Mouse (Mus musculus) monocyte, adult 2 months (primary cell): ENCODE results near the gene Tmppe.

Experiments used
- DNase-seq, 2 experiments: peaks; one replicate each; pipeline ENCODE4 v3.0.0; 2022; ENCODE audit warnings: low spot score in 2 of 2, low read depth in 1 of 2

The Tmppe gene

DNA sequence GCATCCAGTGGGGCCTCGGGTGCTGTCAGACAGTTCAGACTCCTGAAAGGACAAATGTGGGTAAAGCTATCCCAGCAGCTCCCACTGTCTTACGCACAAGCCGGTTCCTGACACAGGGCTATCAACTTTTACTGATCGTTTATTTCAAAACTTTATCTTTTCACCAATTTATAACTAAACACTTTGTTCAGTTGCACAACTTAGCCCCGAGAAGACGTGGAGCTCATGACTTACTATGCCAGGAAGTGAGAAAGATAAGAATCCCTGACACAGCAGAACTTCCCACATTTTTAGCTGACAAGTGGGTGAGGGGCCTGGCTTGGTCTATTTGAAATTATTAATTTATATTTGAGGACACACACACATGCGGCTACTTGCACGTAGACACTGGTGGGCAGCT is 6.2 kb upstream of the Tmppe start:
- no peak for DNase-seq

DNA sequence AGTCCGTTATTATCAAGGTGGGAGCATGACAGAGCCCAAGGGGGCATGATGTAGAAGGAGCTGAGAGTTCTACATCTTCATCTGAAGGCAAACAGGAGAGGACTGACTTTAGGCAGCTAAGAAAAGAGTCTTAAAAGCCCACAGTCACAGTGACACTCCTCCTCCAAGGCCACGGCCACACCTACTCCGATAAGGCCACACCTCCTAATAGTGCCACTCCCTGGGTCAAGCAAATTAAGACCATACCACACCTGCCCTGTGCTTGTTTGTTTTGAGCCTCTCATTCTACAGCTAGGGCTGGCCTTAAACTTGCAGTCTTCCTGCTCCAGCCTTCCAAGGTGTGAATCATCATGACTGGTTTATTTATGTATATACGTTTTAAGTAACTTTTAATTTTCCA is 5.6 kb upstream of the Tmppe start:
- no peak for DNase-seq

DNA sequence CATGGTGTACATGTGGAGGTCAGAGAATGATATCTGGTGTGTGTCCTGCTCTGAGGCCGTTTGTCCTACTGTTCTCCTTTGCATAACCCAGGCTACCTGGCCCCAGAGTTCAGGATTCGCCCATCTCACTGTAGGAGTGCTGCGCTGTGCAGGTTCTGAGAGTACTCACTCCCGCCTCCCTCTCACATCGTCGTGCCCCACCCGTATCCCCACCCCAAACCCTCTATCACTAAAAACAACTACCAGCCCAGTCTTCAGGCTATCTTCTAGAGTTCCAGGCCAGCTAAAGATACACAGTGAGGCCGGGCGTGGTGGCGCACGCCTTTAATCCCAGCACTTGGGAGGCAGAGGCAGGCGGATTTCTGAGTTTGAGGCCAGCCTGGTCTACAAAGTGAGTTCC is 1.2 kb upstream of the Tmppe start:
- DNase-seq = no peak

DNA sequence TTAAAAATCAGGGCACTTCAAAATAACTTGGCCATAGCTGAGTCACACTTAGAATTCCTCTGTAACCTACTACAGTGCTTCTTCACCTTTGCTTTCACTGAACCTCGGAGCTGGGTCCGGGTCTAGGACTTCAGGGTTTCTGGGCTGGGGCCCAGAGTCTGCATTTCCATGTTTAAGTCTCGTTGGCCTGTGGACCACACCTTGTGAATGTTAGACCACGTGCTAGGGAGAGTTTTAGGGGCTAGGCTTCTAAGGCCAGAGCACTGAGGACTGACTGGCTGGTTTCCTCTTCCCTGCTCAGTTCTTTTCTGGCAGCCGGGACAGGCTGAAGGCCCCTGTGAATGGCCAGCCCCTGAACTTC is 337 bp upstream of the Tmppe start:
- no peak for DNase-seq

DNA sequence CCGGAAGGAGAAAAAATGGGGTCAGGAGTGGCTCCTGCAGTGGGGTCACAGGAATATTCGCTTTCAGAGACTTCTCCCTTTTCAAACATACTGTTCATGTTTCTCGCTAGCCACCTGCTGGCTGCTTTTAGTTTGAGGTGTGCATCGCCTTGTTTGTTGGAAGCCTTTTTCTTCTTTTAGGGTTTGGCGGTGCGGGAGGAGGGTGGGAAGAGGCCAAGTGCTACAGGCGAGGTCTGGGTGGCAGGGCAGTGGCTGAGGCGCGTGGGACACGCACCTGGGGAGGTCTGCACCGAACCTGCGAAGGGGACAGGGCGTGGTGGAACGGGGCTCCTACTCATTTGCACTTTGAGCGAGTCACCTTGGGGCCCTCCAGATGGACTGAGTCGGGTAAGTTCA is 778 bp downstream of the Tmppe start:
- DNase-seq = no peak

DNA sequence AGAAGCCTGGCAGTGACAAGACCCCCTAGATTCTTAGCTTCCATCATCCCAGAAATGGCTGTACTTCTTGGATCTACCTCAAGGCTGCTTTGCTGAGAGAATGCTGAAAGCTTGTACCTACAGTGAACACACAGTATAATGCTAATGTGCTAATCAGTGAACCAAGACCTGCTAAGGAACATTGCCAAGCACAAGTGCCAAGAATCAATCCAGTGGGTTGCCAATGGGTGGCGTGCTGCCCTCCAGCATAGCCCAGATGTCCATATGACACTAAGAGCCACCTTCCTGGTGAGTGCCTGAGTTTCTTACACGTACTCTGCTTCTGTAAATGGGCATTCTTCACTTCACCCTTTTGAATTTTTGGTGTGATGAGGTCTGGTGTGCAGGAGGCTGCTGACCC is 6.8 kb downstream of the Tmppe start:
- no peak for DNase-seq

- no peak for DNase-seq
Measured at GRCm38 (mm10) chr9:114410313-114410862, 9.5 kb downstream of the Tmppe start.

DNA sequence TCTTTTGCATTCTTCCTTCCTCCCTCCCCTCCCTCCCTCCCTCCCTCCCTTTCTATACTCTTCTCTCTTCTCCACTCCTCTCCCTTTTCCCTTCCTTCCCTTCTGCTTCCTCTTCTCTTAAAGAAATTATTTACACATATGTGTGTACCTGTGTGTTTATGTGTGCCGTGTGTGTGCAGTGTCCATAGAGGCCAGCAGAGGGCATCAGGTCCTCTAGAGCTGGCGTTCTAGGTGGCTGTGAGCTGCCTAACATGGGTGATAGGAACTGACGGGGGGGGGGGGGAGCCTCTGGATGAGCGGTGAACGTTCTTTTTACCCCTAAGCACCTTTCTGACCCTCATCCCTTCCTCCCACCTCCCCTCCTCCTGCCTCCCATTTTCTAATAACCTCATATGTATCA is 10.4 kb downstream of the Tmppe start:
- no peak for DNase-seq

DNA sequence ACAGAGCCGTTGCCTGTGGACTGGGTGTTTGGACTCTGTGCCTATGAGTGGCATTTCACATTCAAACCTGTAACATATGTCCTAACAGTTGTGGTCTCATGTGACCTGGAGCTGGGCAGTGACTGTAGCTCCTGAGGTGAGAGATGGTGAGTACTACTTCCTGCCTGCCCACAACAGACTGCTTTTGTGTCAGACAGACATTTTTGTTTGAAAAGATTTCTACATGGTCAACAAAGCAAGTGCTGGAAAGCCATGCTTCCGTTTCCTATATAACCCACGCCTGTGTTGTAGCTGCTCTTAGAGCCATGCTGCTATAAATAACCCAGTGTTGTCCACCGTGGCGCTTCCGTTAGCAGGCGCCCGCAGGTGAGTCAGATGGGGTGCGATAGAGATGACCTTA is 11.5 kb downstream of the Tmppe start:
- DNase-seq = no peak

DNA sequence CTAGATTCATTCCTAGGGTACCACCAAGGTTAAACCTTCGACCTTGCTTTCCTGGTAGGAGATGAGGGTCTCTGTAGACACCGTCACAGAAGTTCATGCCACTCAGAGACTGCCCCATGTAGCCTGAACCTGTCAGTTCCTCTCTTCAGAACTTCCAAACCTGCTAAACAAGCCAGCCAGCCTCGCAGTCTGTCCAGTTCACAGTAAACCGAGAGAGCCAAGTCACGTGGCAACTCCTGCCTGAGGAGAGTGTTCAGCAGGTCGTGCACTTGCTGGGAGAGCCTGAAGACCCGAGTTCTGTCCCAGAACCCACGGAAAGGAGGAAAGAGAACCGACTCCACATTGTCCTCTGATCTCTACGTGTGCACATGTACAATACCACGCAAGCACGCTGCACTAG is 13.0 kb downstream of the Tmppe start:
- DNase-seq = no peak

GRCm38 (mm10) chr9:114415701-114416100 is 14.8 kb downstream of the Tmppe start:
- DNase-seq = no peak

DNA sequence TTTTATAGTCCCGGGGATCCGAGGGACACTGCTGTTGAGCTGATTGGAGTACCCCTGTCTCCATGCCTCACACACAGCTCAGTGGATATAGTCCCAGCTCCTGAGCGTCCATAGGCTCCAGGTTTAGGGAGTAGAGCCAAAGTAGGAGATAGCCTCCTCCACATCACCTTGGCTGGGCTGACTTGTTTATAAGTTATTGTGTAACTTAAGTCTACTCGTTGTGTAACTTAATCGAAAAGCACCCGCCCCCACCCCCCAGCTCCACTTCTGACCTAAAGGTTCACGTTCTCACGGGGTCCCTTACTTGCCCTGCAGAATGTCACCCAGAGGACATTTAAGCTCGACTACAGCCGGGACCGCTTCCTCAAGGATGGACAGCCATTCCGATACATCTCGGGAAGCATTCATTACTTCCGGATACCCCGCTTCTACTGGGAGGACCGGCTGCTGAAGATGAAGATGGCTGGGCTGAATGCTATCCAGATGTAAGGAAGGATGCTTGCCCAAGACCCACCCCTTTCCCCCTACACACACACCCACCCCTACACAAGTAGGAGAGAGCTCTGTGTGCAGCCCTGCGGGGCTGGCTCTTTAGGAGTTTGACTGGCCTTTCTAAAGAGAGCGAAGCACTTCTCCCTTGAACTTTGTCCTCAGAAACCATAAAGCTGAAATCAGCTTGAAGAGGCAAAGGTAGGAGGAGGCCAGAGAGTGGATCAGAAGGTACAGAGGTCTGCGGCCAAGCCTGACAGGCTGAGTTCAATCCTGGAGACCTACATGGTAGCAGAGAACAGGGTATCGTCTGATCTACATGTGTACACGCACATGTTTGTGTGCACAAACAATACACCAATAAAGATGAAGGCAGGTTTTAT is 16.0 kb downstream of the Tmppe start:
- no peak for DNase-seq

DNA sequence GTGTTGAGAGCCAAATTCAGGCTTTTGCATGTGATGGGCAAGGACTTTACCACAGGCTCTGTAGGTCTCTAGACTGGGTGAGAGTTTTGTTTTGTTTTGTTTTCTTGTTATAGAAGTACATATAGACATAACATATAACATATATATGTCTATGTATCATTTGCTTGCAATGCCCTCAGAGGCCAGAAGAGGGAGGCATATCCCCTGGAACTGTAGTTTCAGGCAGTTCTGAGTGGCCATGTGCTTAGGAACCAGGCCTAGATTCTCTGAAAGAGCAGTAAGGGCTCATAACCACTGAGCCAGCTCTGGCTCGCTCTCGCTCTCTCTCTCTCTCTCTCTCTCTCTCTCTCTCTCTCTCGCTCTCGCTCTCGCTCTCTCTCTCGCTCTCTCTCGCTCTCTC is 17.3 kb downstream of the Tmppe start:
- no peak for DNase-seq

- DNase-seq = no peak
Measured at GRCm38 (mm10) chr9:114420443-114420842, 19.5 kb downstream of the Tmppe start.

DNA sequence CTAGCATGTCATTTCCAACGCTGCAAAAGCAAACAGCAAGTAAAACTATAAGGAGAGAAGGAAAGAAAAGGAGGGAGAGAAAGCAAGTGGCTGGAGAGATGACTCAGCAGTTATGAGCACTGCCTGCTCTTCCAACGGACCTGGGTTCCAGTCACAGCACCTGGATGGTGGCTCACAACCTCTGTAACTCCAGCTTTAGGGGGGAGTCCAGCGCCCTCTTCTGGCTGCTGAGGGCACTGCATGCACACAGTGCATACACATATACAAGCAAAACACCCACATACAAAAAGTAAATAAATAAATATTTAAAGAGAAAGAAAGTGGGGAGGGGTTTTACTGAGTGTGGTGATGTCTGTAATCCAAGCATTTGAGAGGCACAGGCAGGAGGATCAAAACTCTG is 20.1 kb downstream of the Tmppe start:
- no peak for DNase-seq

GRCm38 (mm10) chr9:114421797-114422196 is 20.9 kb downstream of the Tmppe start:
- DNase-seq = no peak

DNA sequence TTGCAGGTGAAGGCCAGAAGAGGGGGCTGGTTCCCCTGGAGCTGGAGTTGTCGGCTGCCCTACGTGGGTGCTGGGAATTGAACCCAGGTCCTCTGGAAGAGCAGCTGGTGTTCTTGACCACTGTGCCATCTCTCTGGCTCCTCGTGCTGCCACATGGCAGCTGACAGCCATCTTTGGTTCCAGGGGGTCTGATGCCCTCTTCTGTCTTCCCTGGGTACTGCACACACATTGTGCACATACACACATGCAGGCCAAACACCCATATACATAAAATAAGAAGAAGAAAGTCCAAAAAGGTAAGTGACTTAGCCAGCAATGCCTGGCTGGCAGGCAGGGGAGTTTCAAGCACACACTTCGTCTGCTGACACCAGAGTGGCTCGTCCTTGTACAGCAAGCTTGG is 24.7 kb downstream of the Tmppe start:
- DNase-seq = no peak

- DNase-seq = no peak
Measured at GRCm38 (mm10) chr9:114426201-114426600, 25.3 kb downstream of the Tmppe start.

- no peak for DNase-seq
Measured at GRCm38 (mm10) chr9:114427425-114427824, 26.5 kb downstream of the Tmppe start.

- DNase-seq = no peak
Measured at GRCm38 (mm10) chr9:114428103-114428834, 27.4 kb downstream of the Tmppe start.

- DNase-seq = no peak
Measured at GRCm38 (mm10) chr9:114435668-114436067, 34.8 kb downstream of the Tmppe start.

DNA sequence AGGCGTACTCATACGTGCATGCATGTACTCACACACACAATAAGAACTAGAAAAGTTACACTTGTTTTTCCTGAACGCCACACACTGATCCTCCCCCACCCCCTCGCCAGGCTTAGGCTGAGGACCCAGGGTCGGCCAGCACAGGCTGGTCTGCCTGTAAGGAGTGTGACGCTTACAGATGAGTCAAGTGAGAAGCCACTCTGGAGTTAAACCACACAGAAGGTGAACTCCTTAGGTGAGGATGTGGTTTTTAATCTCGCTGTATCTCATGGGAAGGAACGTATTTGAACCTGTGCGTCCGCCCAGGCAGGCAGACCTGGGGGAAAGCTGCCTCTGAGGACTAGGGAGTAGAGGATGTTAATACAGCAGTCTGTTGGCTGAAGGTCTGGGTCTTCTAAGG is 39.6 kb downstream of the Tmppe start:
- no peak for DNase-seq
